Mouse (Mus musculus): ENCODE results near the gene Mkrn3. TPM values are rescaled to one million over a fixed set of nuclear protein-coding genes. Genes with fewer than 3 reads are reported as not detected.
A peak's percentile ranks its signal among the peaks of the same experiment; 100 is the strongest.

The Mkrn3 gene
- polyA plus RNA-seq, 1 experiment from 2014 or later, result 4.6 TPM

DNA sequence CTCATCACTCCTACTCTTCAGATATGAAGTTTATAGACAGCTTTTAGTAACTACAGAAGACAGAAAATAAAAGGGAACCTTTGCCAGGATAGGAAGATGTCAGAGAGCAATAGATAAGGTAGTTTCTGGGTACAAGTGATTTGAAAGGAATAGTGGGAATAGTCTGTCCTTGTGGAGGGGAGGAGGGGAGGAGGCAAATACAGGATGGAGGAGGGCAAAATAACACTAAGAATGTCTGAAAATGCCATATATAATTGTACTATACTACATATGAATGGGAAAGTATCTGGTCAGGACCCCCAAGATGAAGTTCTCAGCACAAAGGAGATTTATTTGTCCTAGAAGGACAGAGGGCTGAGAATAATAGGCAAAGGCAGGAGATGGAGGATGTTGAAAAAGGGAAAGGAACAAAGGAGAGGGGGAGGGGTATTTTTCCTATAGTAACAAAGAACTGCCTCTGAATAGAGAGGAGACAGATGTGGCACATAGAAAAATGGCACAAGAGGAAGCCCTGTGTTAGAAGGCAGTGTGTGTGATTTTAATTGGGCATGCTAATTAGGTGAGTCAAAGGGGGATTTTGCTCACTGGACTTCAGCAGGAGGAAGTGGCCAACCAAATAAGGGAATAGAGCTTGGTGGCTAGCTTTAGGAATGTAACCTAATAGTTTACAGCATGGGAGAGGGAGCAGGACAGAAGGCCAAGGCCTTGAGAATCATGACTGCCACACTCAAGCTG is 25.7 kb upstream of the Mkrn3 start:
- H3K4me2 ChIP-seq, result no peak overlapping the region
- no peak overlapping the region for H3K27ac ChIP-seq (ENCODE audit: low read depth)
- H3K4me3 ChIP-seq (ENCODE audit: low read depth, low read length), result no peak overlapping the region
- no peak for DNase-seq
- H3K4me1 ChIP-seq (ENCODE audit: insufficient read depth), result no peaks in the 10 kb centered on the region
- ATAC-seq (ENCODE audit: insufficient read depth), result no peak
- no peaks in the 10 kb centered on the region for H3K27me3 ChIP-seq (ENCODE audit: insufficient read depth, low read length)
- no peak overlapping the region for H3K9ac ChIP-seq
- TF ChIP-seq CTCF (IDR thresholded peaks at IDR 0.05; ENCODE audit: low read depth), result no peak
- H3K9me3 ChIP-seq (ENCODE audit: low read depth, low read length), result no peaks in the 10 kb centered on the region
- no peaks in the 10 kb centered on the region for H3K36me3 ChIP-seq (ENCODE audit: insufficient read depth)

DNA sequence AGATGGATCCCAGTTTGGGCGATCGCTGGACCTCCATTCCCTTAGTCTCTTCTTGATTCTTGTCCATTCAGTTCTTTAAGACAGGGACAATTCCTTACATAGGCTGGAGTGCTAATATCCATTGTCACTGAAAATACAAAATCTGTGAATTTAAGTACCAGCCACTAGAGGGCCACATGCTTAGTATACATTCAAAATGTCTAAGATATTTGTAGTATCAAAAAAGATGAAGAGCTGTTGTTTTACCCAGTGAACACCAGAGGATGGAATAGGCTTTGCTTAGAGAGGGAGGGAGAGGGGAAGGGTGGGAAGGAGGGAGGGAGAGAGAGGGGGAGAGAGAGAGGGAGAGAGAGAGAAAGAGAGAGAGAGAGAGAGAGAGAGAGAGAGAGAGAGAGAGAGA is 16.5 kb upstream of the Mkrn3 start:
- WGBS, result 41% methylated on average over 2 of the region's 2 CpGs
- Histone ChIP-seq H3K4me1 (ENCODE audit: insufficient read depth) (no peaks in the 10 kb centered on the region), H3K9me3 (ENCODE audit: low read depth, low read length) (no peaks in the 10 kb centered on the region), H3K27ac (ENCODE audit: low read depth) (no peak overlapping the region), H3K4me3 (ENCODE audit: low read depth, low read length) (no peak overlapping the region), H3K4me2 (no peak overlapping the region), H3K36me3 (ENCODE audit: insufficient read depth) (no peaks in the 10 kb centered on the region), H3K9ac (no peak overlapping the region), H3K27me3 (ENCODE audit: insufficient read depth, low read length) (no peaks in the 10 kb centered on the region)
- ATAC-seq (ENCODE audit: insufficient read depth), result no peak
- TF ChIP-seq CTCF (IDR thresholded peaks at IDR 0.05; ENCODE audit: low read depth), result peak; percentile 49
- DNase-seq, result peak; percentile 15

DNA sequence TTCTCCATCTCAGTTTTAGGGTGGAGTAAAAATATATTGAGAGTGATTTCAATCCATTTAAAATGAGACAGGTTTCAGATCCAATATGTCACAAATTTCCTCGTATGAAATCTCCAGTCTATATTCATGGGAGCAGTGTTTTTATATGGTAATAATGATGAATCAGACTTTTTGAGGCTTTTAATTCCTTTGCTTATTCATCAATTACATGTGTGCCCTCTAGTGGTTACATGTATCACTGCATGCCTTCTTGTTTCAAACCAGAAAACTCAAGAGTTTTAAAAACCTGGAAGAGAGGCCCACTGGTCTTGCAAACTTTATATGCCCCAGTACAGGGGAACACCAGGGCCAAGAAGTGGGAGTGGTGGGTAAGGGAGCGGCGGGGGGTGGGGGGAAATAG is 13.3 kb upstream of the Mkrn3 start:
- H3K4me3 ChIP-seq (ENCODE audit: low read depth, low read length), result no peak overlapping the region
- no peak overlapping the region for H3K4me2 ChIP-seq
- no peaks in the 10 kb centered on the region for H3K9me3 ChIP-seq (ENCODE audit: low read depth, low read length)
- 31% methylated on average over 3 of the region's 3 CpGs for WGBS
- ATAC-seq (ENCODE audit: insufficient read depth) (no peak), DNase-seq (peak; percentile 58)
- no peaks in the 10 kb centered on the region for H3K4me1 ChIP-seq (ENCODE audit: insufficient read depth)
- no peak overlapping the region for H3K27ac ChIP-seq (ENCODE audit: low read depth)
- no peak overlapping the region for H3K9ac ChIP-seq
- no peaks in the 10 kb centered on the region for H3K27me3 ChIP-seq (ENCODE audit: insufficient read depth, low read length)
- no peaks in the 10 kb centered on the region for H3K36me3 ChIP-seq (ENCODE audit: insufficient read depth)
- TF ChIP-seq CTCF (IDR thresholded peaks at IDR 0.05; ENCODE audit: low read depth), result peak; percentile 46

DNA sequence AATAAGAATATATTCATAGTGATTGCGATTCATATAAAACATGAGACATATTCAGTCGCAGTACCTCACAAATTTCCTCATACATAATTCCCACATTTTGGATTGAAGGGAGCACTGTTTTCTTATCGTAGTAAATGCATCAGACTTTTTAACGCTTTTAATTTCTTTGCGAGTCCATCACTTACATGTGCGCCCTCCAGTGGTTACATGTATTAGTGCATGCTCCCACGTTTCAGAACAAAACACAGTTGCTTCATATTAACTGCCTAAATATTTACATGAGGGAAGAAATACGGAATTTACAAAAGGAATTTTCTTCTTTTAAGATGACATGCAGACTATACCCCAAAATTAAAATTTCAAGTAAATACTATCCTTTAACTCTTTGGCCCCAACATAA is 8.4 kb upstream of the Mkrn3 start:
- no peak overlapping the region for H3K4me2 ChIP-seq
- DNase-seq (peak; percentile 72), ATAC-seq (ENCODE audit: insufficient read depth) (no peak)
- 0 out of 2 replicates have a peak, but pooled peaks cover under 1% of the 10 kb centered on the region for H3K27me3 ChIP-seq (ENCODE audit: insufficient read depth, low read length)
- no peak overlapping the region for H3K27ac ChIP-seq (ENCODE audit: low read depth)
- no peak overlapping the region for H3K9ac ChIP-seq
- H3K9me3 ChIP-seq (ENCODE audit: low read depth, low read length), result no peaks in the 10 kb centered on the region
- no peaks in the 10 kb centered on the region for H3K36me3 ChIP-seq (ENCODE audit: insufficient read depth)
- 16% methylated on average over 8 of the region's 8 CpGs for WGBS
- H3K4me3 ChIP-seq (ENCODE audit: low read depth, low read length), result no peak overlapping the region
- TF ChIP-seq CTCF (IDR thresholded peaks at IDR 0.05; ENCODE audit: low read depth), result peak; percentile 69
- no peaks in the 10 kb centered on the region for H3K4me1 ChIP-seq (ENCODE audit: insufficient read depth)

DNA sequence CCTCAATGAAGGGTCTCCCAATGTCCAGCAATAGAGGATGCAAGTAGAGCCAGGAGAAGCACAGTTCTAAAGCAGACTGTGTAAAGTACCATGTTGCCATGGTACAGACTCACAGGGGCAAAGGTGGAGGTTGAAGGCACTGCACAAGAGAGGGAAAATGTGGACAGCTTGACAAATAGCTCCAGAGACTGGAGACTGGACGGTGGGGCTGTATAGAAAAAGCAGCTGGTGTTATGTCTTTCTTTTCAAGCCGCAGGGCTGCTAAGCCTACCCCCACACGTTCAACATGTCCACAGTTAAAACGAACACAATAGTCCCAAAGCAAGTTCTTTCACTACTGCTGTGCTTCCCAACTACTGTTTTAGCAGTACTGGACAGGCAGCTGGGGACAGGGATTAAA is 3.3 kb upstream of the Mkrn3 start:
- no peaks in the 10 kb centered on the region for H3K9me3 ChIP-seq (ENCODE audit: low read depth, low read length)
- H3K4me2 ChIP-seq, result no peak overlapping the region
- ATAC-seq (ENCODE audit: insufficient read depth), result no peak
- DNase-seq, result no peak
- H3K27me3 ChIP-seq (ENCODE audit: insufficient read depth, low read length), result peaks cover 5% of the 10 kb centered on the region; the same call in 1 of the 2 replicates
- H3K4me1 ChIP-seq (ENCODE audit: insufficient read depth), result no peaks in the 10 kb centered on the region
- H3K36me3 ChIP-seq (ENCODE audit: insufficient read depth), result no peaks in the 10 kb centered on the region
- 46% methylated on average over 4 of the region's 4 CpGs for WGBS
- TF ChIP-seq CTCF (IDR thresholded peaks at IDR 0.05; ENCODE audit: low read depth), result no peak
- H3K27ac ChIP-seq (ENCODE audit: low read depth), result no peak overlapping the region
- no peak overlapping the region for H3K4me3 ChIP-seq (ENCODE audit: low read depth, low read length)
- no peak overlapping the region for H3K9ac ChIP-seq

DNA sequence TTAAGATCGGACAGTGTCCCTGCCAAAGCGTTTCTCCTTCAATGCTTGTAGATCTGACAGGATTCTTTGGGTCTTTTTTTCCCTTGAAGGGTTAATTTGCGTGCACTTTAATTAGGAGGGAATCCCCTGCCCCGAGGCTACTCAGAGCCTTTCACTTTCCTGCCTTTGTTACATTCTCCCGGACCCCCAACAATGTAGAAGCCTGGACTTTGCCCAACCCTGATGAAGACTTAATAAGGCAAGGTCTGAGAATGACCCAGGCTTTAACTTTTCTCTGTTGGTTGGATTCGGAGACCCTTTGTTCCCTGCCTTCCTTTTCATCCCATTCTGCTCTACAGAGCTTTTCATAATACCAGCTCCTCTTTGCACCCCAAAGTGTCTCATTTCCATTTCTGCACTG is 627 bp upstream of the Mkrn3 start:
- Histone ChIP-seq H3K27me3 (ENCODE audit: insufficient read depth, low read length) (peaks cover 5% of the 10 kb centered on the region; the same call in 1 of the 2 replicates), H3K36me3 (ENCODE audit: insufficient read depth) (no peaks in the 10 kb centered on the region), H3K4me3 (ENCODE audit: low read depth, low read length) (no peak overlapping the region), H3K9me3 (ENCODE audit: low read depth, low read length) (no peaks in the 10 kb centered on the region), H3K4me1 (ENCODE audit: insufficient read depth) (no peaks in the 10 kb centered on the region), H3K4me2 (peak overlapping the region; percentile 48), H3K27ac (ENCODE audit: low read depth) (no peak overlapping the region), H3K9ac (no peak overlapping the region)
- DNase-seq (no peak), ATAC-seq (ENCODE audit: insufficient read depth) (no peak)
- TF ChIP-seq CTCF (IDR thresholded peaks at IDR 0.05; ENCODE audit: low read depth), result no peak
- 71% methylated on average over 6 of the region's 6 CpGs for WGBS

DNA sequence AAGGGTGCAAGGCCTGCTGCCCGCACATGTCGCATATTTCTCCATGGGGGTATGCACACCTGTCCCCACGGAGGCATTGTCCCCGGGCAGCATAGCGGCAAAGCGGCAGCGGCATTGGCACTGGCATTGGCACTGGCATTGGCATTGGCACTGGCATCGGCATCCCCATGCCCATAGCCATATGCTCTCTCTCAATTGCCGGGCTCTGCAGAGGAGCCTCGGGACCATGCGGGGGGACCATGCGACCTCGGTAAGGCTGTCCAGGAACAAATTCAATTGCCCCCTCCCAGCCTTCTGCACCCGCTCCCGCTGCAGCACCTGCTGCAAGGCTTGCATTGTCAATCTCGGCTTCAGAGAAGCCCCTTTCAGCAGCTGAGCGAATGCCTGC is 840 bp downstream of the Mkrn3 start:
- Histone ChIP-seq H3K9ac (peak overlapping the region; percentile 71), H3K27me3 (ENCODE audit: insufficient read depth, low read length) (peaks cover 5% of the 10 kb centered on the region; the same call in 1 of the 2 replicates), H3K9me3 (ENCODE audit: low read depth, low read length) (no peaks in the 10 kb centered on the region), H3K4me3 (ENCODE audit: low read depth, low read length) (peak overlapping the region; percentile 61), H3K27ac (ENCODE audit: low read depth) (no peak overlapping the region), H3K4me2 (peak overlapping the region; percentile 70), H3K4me1 (ENCODE audit: insufficient read depth) (no peaks in the 10 kb centered on the region), H3K36me3 (ENCODE audit: insufficient read depth) (no peaks in the 10 kb centered on the region)
- ATAC-seq (ENCODE audit: insufficient read depth) (peak; percentile 72), DNase-seq (no peak)
- 60% methylated on average over 17 of the region's 17 CpGs for WGBS
- no peak for TF ChIP-seq CTCF (IDR thresholded peaks at IDR 0.05; ENCODE audit: low read depth)
